Mouse (Mus musculus) cerebral cortex, adult 2 months (tissue): ENCODE data around the gene Cpxm2.

ENCODE experiments used
- WGBS: fragments of 180-500 bp; shearing (Covaris S2); methylation state at CpG from one replicate; pipeline ENCODE4 v1.1.7; 2018; 5-methylcytosine and 5-hydroxymethylcytosine counted together

The Cpxm2 gene

GRCm38 (mm10) chr7:132145227-132145800 is 9.2 kb downstream of the Cpxm2 start:
- WGBS = 58% methylated on average over 15 of the region's 15 CpGs

- WGBS = 63% methylated on average over 6 of the region's 6 CpGs
Observed at GRCm38 (mm10) chr7:132128687-132129086, 25.9 kb downstream of the Cpxm2 start.

GRCm38 (mm10) chr7:132124948-132125347 is 29.6 kb downstream of the Cpxm2 start:
- 54% methylated on average over 7 of the region's 7 CpGs for WGBS

GRCm38 (mm10) chr7:132123211-132123610 is 31.3 kb downstream of the Cpxm2 start:
- WGBS = 67% methylated on average over 7 of the region's 7 CpGs

- WGBS = 82% methylated on average over 4 of the region's 4 CpGs
Observed at GRCm38 (mm10) chr7:132119817-132120216, 34.7 kb downstream of the Cpxm2 start.

GRCm38 (mm10) chr7:132111770-132112169 is 42.8 kb downstream of the Cpxm2 start:
- 78% methylated on average over 5 of the region's 5 CpGs for WGBS

GRCm38 (mm10) chr7:132110308-132110707 is 44.2 kb downstream of the Cpxm2 start:
- 84% methylated on average over 3 of the region's 3 CpGs for WGBS

GRCm38 (mm10) chr7:132106891-132107290 is 47.6 kb downstream of the Cpxm2 start:
- 58% methylated on average over 4 of the region's 4 CpGs for WGBS

GRCm38 (mm10) chr7:132105326-132105725 is 49.2 kb downstream of the Cpxm2 start:
- 78% methylated on average over 4 of the region's 4 CpGs for WGBS

GRCm38 (mm10) chr7:132098441-132098840 is 56.1 kb downstream of the Cpxm2 start:
- 80% methylated on average over 4 of the region's 4 CpGs for WGBS

GRCm38 (mm10) chr7:132094666-132095065 is 59.9 kb downstream of the Cpxm2 start:
- WGBS = 82% methylated on average over 7 of the region's 7 CpGs

- 57% methylated on average over 7 of the region's 7 CpGs for WGBS
Observed at GRCm38 (mm10) chr7:132091551-132091950, 63.0 kb downstream of the Cpxm2 start.

GRCm38 (mm10) chr7:132088606-132089005 is 65.9 kb downstream of the Cpxm2 start:
- WGBS = 43% methylated on average over 6 of the region's 6 CpGs

- WGBS = 31% methylated on average over 4 of the region's 4 CpGs
Observed at GRCm38 (mm10) chr7:132088181-132088580, 66.4 kb downstream of the Cpxm2 start.

- WGBS = 86% methylated on average over 1 of the region's 1 CpGs
Observed at GRCm38 (mm10) chr7:132075825-132076224, 78.7 kb downstream of the Cpxm2 start.

- 37% methylated on average over 3 of the region's 3 CpGs for WGBS
Observed at GRCm38 (mm10) chr7:132074503-132074902, 80.0 kb downstream of the Cpxm2 start.

GRCm38 (mm10) chr7:132070877-132071625 is 83.5 kb downstream of the Cpxm2 start:
- 90% methylated on average over 6 of the region's 6 CpGs for WGBS

- 58% methylated on average over 5 of the region's 5 CpGs for WGBS
Observed at GRCm38 (mm10) chr7:132067951-132068350, 86.6 kb downstream of the Cpxm2 start.

GRCm38 (mm10) chr7:132067511-132067910 is 87.0 kb downstream of the Cpxm2 start:
- 57% methylated on average over 5 of the region's 5 CpGs for WGBS

GRCm38 (mm10) chr7:132060116-132060515 is 94.4 kb downstream of the Cpxm2 start:
- 87% methylated on average over 7 of the region's 7 CpGs for WGBS

GRCm38 (mm10) chr7:132056565-132056964 is 98.0 kb downstream of the Cpxm2 start:
- 72% methylated on average over 7 of the region's 7 CpGs for WGBS

- 34% methylated on average over 4 of the region's 4 CpGs for WGBS
Observed at GRCm38 (mm10) chr7:132046662-132047061, 107.9 kb downstream of the Cpxm2 start.

GRCm38 (mm10) chr7:132031940-132032531 is 122.5 kb downstream of the Cpxm2 start:
- 43% methylated on average over 6 of the region's 6 CpGs for WGBS
